Mouse (Mus musculus): Measurements from ENCODE around the gene D2hgdh. TPM values are rescaled to one million over a fixed set of nuclear protein-coding genes. Genes with fewer than 3 reads are reported as not detected.
"Not testable (repeated sequence)": the region's sequence is repeated elsewhere in the genome, so short reads cannot be mapped to it uniquely, and the experiment has no call there.

The D2hgdh gene
- polyA plus RNA-seq, 1 experiment from 2014 or later = 15.4 TPM

DNA sequence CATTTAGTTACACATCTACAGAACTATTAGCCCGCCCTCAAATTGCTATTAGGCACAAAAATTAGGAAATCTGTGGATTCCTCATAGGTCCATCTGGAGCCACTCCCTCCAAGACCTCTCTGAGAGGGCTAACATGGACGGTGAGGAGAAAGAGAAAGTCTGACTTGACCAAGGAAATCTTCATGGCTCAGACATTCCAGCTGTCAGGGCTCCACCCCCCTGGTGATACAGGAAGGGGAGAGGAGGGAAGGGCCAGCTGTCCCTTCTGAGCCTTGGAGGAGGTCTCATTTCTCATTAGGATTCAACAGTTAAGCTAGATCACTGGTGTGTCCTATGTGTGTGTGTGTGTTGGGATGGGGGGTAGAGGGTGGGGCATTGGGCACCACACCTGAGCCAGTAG is 36.3 kb downstream of the D2hgdh start, which contains the start of gene Gal3st2:
Gene Gal3st2 (plus strand): TSS at position 259 of the 400 bp plus-strand sequence.
- H3K9ac ChIP-seq; ATAC-seq (replicated peaks; ENCODE audit: insufficient number of reproducible peaks, insufficient read depth, low FRiP score, low read depth): not testable (repeated sequence)

GRCm38 (mm10) chr1:93871594-93872105 is 46.9 kb downstream of the D2hgdh start:
- WGBS = 44% methylated on average over 1 of the region's 1 CpGs
- H3K9ac ChIP-seq; H3K27me3 ChIP-seq; ATAC-seq (replicated peaks; ENCODE audit: insufficient number of reproducible peaks, insufficient read depth, low FRiP score, low read depth); H3K4me1 ChIP-seq (replicated peaks); H3K27ac ChIP-seq; H3K9me3 ChIP-seq (replicated peaks); H3K36me3 ChIP-seq; H3K4me3 ChIP-seq; H3K4me2 ChIP-seq: not testable (repeated sequence)

More for the DNA sequence above, 36.3 kb downstream of the D2hgdh start, which contains the start of gene Gal3st2:
- H3K4me3 ChIP-seq; H3K27ac ChIP-seq; H3K4me1 ChIP-seq (replicated peaks); H3K27me3 ChIP-seq; H3K4me2 ChIP-seq; H3K9me3 ChIP-seq (replicated peaks); H3K36me3 ChIP-seq: not testable (repeated sequence)
- 40% methylated on average over 2 of the region's 2 CpGs for WGBS

- not testable (repeated sequence) for ATAC-seq (replicated peaks; ENCODE audit: insufficient number of reproducible peaks, insufficient read depth, low FRiP score, low read depth)
- 90% methylated on average over 12 of the region's 22 CpGs for WGBS
These were observed 49.7 kb downstream of the D2hgdh start for GRCm38 (mm10) chr1:93874405-93874804.

GRCm38 (mm10) chr1:93881778-93882177 is 57.1 kb downstream of the D2hgdh start:
- ATAC-seq (replicated peaks; ENCODE audit: insufficient number of reproducible peaks, insufficient read depth, low FRiP score, low read depth); H3K4me1 ChIP-seq (replicated peaks); H3K36me3 ChIP-seq; H3K27ac ChIP-seq; H3K27me3 ChIP-seq; H3K4me3 ChIP-seq; H3K9me3 ChIP-seq (replicated peaks); H3K9ac ChIP-seq; H3K4me2 ChIP-seq: not testable (repeated sequence)
- no CpG with 5 or more reads among the region's 11 CpGs for WGBS

More at GRCm38 (mm10) chr1:93874405-93874804, 49.7 kb downstream of the D2hgdh start:
- not testable (repeated sequence) for H3K27ac ChIP-seq; H3K27me3 ChIP-seq; H3K9me3 ChIP-seq (replicated peaks); H3K4me2 ChIP-seq; H3K4me1 ChIP-seq (replicated peaks); H3K4me3 ChIP-seq; H3K36me3 ChIP-seq; H3K9ac ChIP-seq

- not testable (repeated sequence) for H3K27me3 ChIP-seq; H3K9ac ChIP-seq; H3K4me2 ChIP-seq; H3K4me1 ChIP-seq (replicated peaks); H3K4me3 ChIP-seq; H3K36me3 ChIP-seq; ATAC-seq (replicated peaks; ENCODE audit: insufficient number of reproducible peaks, insufficient read depth, low FRiP score, low read depth); H3K27ac ChIP-seq; H3K9me3 ChIP-seq (replicated peaks)
- WGBS = 42% methylated on average over 1 of the region's 1 CpGs
These were observed 66.2 kb downstream of the D2hgdh start for GRCm38 (mm10) chr1:93890936-93891335.

- H3K27ac ChIP-seq; H3K36me3 ChIP-seq; H3K4me2 ChIP-seq; H3K4me1 ChIP-seq (replicated peaks); ATAC-seq (replicated peaks; ENCODE audit: insufficient number of reproducible peaks, insufficient read depth, low FRiP score, low read depth); H3K27me3 ChIP-seq; H3K4me3 ChIP-seq; H3K9me3 ChIP-seq (replicated peaks); H3K9ac ChIP-seq: not testable (repeated sequence)
- no CpG with 5 or more reads among the region's 1 CpGs for WGBS
These were observed 72.7 kb downstream of the D2hgdh start for GRCm38 (mm10) chr1:93897395-93897794.

GRCm38 (mm10) chr1:93901291-93901690 is 76.6 kb downstream of the D2hgdh start:
- not testable (repeated sequence) for H3K27ac ChIP-seq; H3K27me3 ChIP-seq; H3K4me2 ChIP-seq; H3K9ac ChIP-seq; H3K4me1 ChIP-seq (replicated peaks); H3K9me3 ChIP-seq (replicated peaks); H3K4me3 ChIP-seq; H3K36me3 ChIP-seq
- 48% methylated on average over 5 of the region's 5 CpGs for WGBS
- peak; percentile 58; the same call in 1 of the 2 replicates for ATAC-seq (replicated peaks; ENCODE audit: insufficient number of reproducible peaks, insufficient read depth, low FRiP score, low read depth)

Other genes starting within 250 kb of the D2hgdh start
- gene Stk25, start 166.2 kb upstream of the D2hgdh start, polyA plus RNA-seq (2015; fragmentation: Nextera tagmentation; extraction: Ambion mirVana) = 124 and 153 TPM in 2 replicates
- 38.2 and 51.3 TPM in 2 replicates for gene Bok, start 139.2 kb upstream of the D2hgdh start, polyA plus RNA-seq (2015; fragmentation: Nextera tagmentation; extraction: Ambion mirVana)
- 56.1 and 57.6 TPM in 2 replicates for gene Atg4b, start 73.4 kb upstream of the D2hgdh start, polyA plus RNA-seq (2015; fragmentation: Nextera tagmentation; extraction: Ambion mirVana)
- gene Thap4, start 70.0 kb upstream of the D2hgdh start, polyA plus RNA-seq (2015; fragmentation: Nextera tagmentation; extraction: Ambion mirVana) = 51.0 and 51.4 TPM in 2 replicates
- 147 and 156 TPM in 2 replicates for gene Dtymk, start 23.0 kb upstream of the D2hgdh start, polyA plus RNA-seq (2015; fragmentation: Nextera tagmentation; extraction: Ambion mirVana)
- gene Ing5, start 20.9 kb upstream of the D2hgdh start, polyA plus RNA-seq (2015; fragmentation: Nextera tagmentation; extraction: Ambion mirVana) = 10.3 and 11.9 TPM in 2 replicates
- 0.09 and 0.10 TPM in 2 replicates for gene Gal3st2, start 36.4 kb downstream of the D2hgdh start, polyA plus RNA-seq (2015; fragmentation: Nextera tagmentation; extraction: Ambion mirVana)
- not detected in 2 replicates for gene Gal3st2b, start 93.4 kb downstream of the D2hgdh start, polyA plus RNA-seq (2015; fragmentation: Nextera tagmentation; extraction: Ambion mirVana)
- gene Gal3st2c, start 165.6 kb downstream of the D2hgdh start, polyA plus RNA-seq (2015; fragmentation: Nextera tagmentation; extraction: Ambion mirVana) = 0.01 and 0.04 TPM in 2 replicates
- gene Neu4, start 195.5 kb downstream of the D2hgdh start, polyA plus RNA-seq (2015; fragmentation: Nextera tagmentation; extraction: Ambion mirVana) = not detected in 2 replicates
- 0.37 and 1.7 TPM in 2 replicates for gene Pdcd1, start 227.6 kb downstream of the D2hgdh start, polyA plus RNA-seq (2015; fragmentation: Nextera tagmentation; extraction: Ambion mirVana)